Mouse (Mus musculus) stomach, postnatal 0 days (tissue): ENCODE measurements around the gene Acoxl.

Source experiments
- CTCF ChIP-seq: IDR thresholded peaks from 2 replicates; pipeline ENCODE4 v1.5.1; 2016; ENCODE audit warnings: antibody characterized with exemption, low read depth, mild to moderate bottlenecking, moderate library complexity
- EP300 ChIP-seq: optimal IDR thresholded peaks from 2 replicates; pipeline ENCODE3; 2016; ENCODE audit warnings: antibody characterized with exemption

GRCm38 (mm10) chr2:127929939-127930715, 91.5 kb downstream of the Acoxl start:
- TF ChIP-seq EP300 (no peak), CTCF (no peak)
